Mouse (Mus musculus): ENCODE data around the gene Chst15.

- no peak for TF ChIP-seq POLR2A (IDR thresholded peaks at IDR 0.05; ENCODE audit: borderline replicate concordance, control insufficient read depth, low read depth, low read length)
- TF ChIP-seq CTCF (IDR thresholded peaks at IDR 0.05; ENCODE audit: control insufficient read depth, insufficient read depth, low read length): no peak
These were observed 19.8 kb upstream of the Chst15 start for GRCm38 (mm10) chr7:132336781-132337180.

Measured in bone marrow, adult 2 months (tissue).